Mouse (Mus musculus) E14TG2a.4 (cell line): ENCODE measurements around the gene Arl6ip5.

Experiments used
- CTCF ChIP-seq: conservative IDR thresholded peaks from 2 replicates; pipeline ENCODE4 v1.5.1; 2014; ENCODE audit warnings: low read length
- NANOG ChIP-seq: IDR thresholded peaks from 2 replicates; pipeline ENCODE4 v1.6.1; 2014; ENCODE audit warnings: borderline replicate concordance, low read length, mixed read lengths
- POU5F1 ChIP-seq: IDR thresholded peaks from 2 replicates; pipeline ENCODE4 v1.6.1; 2014; ENCODE audit warnings: low read length, borderline replicate concordance

GRCm38 (mm10) chr6:97252086-97252485 is 41.6 kb downstream of the Arl6ip5 start:
- TF ChIP-seq CTCF: no peak
- no peak for TF ChIP-seq NANOG
- no peak for TF ChIP-seq POU5F1
